Mouse (Mus musculus): ENCODE measurements around the gene Nabp2.

- no peak for TF ChIP-seq GATA1 (IDR thresholded peaks at IDR 0.05; ENCODE audit: borderline replicate concordance, low read length)
- no peak for TF ChIP-seq FLI1 (IDR thresholded peaks at IDR 0.05; ENCODE audit: low read length)
These were observed 32.8 kb downstream of the Nabp2 start for GRCm38 (mm10) chr10:128378462-128378861.
